Mouse (Mus musculus) cortical plate, adult 2 months (tissue): ENCODE measurements around the gene Xylt1.

ENCODE experiments used
- CTCF ChIP-seq: fragments of 200-500 bp; IDR thresholded peaks from 2 replicates; pipeline ENCODE4 v1.5.1; 2011; ENCODE audit warnings: mild to moderate bottlenecking, control low read depth, low read length; ENCODE audit not compliant: insufficient read depth; ENCODE audit errors: extremely low read depth
- POLR2A ChIP-seq: fragments of 200-500 bp; IDR thresholded peaks from 2 replicates; pipeline ENCODE4 v1.6.1; 2011; ENCODE audit warnings: mild to moderate bottlenecking, low read length, control low read depth; ENCODE audit not compliant: insufficient read depth; ENCODE audit errors: extremely low read depth

GRCm38 (mm10) chr7:117566115-117566514 is 185.3 kb downstream of the Xylt1 start:
- no peak for TF ChIP-seq POLR2A
- no peak for TF ChIP-seq CTCF
